Mouse (Mus musculus): ENCODE measurements around the gene Tbr1.

Tbr1 gene

DNA sequence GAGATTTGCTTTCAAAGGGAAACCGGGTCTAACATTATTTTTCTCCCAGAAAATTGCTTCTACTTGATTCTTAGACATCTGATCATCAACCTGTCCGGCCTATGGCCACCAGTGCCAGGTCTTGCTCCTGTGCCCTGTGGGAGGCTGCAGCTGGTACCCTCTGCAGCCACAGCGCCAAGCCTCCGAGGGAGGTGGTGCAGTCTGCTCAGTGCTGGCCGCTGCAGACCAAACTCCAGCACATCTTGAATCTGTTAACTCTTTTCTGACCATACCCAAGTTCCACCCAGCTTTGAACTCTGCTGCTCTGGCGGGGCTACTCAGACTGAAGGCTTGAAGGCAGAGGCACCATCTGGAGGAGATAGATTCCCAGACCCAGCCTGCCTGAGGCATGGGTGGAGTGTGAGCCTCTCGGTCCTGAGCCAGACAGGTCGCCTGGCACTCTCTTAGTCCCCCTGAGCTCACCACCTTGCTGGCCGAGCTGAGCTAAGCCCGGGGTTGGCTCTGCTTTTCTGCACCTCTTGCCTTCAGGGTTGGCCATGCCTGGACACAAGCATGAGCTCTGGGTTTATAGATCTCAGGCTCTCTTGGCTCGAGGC lies at the start of gene Tbr1:
Tbr1 (plus strand) TSS at position 275 of the 596 bp plus-strand sequence.
- no peak for DNase-seq (ENCODE audit: low read depth)

DNA sequence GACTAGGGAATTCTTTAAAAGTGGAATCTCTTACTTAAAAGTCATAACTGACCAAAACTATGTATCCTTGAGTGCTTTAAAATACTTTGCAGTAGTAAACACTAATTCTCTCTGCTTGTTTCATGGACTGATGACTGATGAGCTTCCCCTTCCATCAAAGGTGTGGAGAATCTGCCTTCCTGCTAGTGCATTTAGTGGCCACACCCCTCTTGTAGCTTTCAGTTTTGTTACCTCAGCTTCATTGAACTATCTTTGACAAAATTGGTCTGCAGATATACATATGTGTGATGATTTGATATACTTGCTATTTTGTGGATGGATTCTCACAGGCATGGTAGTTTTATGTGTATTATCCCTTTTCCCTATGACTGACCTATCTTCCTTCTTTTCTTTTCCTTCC lies 47.7 kb upstream of the Tbr1 start:
- no peak for DNase-seq (ENCODE audit: low read depth)

DNA sequence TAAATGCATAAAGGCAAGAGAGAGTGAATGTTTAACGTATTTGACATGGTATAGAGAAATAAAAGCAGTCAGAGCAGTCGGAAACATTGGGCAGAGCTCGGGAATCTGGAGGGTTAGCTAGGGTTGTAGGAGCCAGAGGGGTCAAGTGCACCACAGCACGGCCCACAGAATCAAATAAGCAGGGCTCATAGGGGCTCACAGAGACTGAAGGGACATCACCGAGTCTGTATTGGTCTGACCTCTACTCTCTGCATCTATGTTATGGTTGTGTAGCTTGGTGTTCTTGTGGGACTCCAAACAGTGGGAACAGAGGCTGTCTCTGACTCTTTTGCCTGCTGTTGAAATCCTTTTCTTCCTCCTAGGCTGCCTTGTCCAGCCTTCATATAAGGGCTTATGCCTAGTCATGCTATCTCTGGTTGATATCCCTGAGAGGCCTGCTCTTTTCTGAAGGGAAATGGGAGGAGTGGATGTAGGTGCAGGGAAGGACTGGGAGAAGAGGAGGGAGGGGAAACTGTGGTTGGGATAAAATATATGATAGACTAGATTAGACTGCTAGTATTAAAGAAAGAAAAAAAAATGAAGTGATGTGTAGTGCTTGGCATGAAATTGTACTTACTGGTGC lies 43.4 kb upstream of the Tbr1 start:
- no peak for DNase-seq (ENCODE audit: low read depth)

DNA sequence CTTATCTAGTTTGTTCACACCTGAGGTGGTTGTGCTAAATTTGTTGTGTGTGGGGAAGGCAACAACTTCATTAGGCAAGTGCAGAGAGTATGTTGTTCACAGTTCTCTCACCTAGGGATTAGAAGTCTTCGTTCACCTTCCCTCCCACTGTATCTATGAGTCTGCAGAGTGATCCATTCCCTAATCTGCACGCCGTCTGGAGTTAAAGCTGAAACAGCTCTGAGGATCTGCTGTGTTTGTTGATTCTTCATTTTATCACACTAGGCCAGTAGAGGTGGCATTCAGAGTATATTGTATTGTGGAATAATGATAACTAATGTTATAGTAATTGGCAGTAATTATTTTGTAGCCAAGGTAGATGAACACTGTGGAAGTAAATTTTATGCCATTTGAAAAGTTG lies 42.7 kb upstream of the Tbr1 start:
- DNase-seq (ENCODE audit: low read depth) = peak; percentile 5

DNA sequence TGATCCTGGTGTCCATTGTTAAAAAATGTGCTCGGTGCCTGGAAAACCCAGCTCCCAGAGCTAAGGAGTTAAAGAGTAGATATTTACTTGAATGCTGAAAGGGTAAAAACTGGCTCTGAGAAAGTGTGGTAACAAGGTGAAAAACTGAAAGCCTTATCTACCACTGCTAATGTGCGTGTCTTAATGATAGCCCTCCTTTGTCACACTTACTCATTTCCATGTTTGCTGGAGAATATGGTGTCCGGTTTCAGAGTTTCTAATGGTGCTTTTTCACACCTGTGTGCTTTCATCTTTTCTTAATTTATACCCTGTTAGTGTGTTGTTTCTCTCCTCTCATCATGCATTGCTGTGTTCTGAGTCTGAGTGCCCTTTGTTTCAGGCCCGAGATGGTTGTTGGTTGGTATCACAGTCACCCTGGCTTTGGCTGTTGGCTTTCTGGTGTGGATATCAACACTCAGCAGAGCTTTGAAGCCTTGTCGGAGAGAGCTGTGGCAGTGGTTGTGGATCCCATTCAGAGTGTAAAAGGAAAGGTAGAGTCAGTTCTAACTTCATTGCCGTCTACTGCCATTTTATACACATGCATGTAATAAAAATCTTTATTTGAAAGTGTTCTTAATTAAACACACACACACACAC lies 38.1 kb upstream of the Tbr1 start:
- DNase-seq (ENCODE audit: low read depth) = no peak

DNA sequence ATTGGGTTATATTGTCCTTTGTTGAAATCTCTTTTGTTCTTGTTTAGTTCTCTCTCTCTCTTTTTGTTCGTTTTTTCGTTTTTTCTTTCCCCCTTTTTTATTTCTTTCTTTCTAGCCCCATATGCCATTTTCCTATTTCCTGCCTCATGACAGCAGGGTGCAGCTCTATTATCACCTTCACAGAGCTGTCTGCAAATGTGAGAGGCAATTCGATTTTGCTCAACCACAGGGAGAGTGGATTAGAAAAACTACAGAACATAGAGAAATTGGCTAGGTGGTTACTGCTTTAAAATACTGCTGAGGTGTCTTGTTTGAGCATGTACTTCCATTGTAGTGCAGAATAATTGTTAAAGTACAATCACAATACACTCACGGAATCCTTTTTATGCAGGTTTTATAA lies 37.2 kb upstream of the Tbr1 start:
- DNase-seq (ENCODE audit: low read depth) = no peak

DNA sequence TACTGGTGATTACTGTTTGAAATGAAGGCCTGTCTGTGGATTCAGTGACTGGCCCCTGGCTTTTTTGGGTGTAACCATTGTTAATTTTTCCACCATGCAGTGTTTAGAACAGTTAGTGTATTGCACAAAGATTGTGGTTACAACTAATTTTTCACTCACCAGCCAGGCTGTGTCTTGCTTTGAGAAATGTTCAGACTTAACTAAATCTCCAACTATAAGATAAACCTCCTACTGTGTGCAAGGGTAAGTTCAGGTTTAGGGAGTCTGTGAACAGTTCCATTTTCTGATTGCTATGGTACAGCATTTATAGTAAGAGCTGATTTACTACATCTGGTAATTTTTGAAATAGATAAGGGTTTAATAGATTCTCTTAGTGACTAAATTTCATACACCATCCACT lies 21.9 kb upstream of the Tbr1 start:
- DNase-seq (ENCODE audit: low read depth) = no peak

DNA sequence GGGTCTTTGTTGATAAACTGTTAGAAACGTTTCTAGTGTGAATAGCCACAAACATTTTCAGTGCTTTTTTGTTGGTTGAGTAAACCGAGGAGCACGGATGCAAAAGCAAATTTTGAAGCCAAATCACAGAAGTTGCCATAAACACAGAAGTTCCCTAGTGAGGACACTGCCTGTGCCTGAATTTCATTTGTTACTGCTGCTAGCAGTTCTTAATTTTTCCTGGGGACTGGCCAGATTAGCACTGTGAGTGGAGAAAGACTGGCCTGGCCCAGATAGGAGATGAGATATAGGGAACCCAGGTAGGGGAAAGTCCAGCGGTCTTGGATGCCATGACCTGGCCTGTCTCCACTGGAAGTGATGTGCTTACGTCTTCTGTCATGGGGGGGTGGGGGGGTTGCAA lies 7.8 kb upstream of the Tbr1 start:
- DNase-seq (ENCODE audit: low read depth) = no peak

DNA sequence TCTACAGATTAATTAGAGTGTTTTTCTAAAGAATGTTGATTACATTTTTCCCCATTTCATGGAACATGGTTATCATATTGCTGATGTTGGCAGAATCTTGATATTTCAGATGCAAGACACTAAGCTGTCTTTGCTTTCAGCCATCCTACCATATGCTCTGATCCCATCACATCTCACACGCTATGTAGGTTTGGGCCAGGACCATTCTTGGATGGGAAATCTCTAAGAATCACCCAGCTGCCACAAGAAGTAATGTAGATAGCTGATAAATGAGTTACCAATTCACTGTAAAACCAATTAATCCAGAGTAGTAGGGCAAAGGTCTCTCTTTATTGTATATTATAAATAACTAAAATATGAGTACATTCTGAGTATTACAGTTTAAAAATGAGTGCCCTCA lies 4.7 kb upstream of the Tbr1 start:
- DNase-seq (ENCODE audit: low read depth) = no peak

DNA sequence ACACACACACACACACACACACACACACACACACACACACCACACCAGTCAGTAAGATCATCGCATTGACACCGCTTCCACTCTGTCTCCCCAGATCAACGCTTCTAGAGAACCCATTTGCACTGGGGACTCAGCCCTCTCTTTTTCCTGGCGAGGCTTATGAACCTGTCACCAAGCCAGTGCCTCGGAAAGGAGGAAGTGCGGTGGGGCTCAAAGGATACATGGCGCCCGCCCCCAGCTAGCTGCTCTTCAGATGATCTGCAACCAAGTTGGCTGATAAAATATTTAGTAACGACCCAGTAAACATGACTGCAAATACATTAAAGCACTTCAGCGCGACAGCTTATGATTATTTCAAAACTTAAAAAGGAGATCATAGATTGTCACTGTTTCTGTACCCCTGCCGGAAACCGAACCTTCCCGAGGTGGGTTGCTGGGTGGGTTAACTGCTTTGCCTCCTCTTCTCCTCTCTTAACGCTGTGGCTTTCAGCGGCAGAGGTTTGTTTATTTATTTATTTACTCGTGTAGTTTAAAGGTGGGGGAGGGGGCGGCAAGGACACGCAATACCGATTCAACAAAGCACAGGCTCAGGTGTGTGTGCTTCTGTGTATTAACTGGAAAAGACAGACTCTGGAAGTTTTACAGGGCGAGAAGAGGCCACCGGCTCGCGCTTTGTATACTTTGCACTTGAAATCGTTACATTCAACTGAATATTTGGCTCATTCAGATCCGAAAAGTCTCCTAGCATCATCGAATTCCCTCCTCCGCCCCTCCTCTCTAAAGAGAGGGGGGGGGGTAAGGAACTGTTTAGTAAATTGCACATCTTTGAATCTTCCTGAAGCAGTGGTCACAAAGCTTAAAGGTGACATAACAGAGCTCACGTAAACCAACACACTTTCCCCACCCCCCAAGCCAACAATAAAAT lies 975 bp downstream of the Tbr1 start:
- no peak for DNase-seq (ENCODE audit: low read depth)

DNA sequence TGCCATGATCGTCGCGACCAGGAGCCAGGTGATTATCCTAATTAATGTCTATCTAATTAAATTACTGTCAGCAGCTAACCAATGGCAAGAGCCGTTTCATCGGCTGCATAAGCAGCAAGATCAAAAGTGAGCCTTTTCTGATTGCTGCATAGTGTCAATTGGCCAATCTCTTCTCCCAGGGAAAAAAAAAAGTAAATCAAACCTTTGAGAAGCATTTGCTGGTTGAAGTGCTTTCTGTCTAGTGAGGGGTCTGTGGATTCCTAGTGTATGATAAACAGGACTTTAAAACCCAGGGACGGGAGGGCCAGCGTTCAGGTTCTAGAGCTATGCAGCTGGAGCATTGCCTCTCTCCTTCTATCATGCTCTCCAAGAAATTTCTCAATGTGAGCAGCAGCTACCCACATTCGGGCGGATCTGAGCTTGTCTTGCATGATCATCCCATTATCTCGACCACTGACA lies 1.7 kb downstream of the Tbr1 start:
- no peak for DNase-seq (ENCODE audit: low read depth)

DNA sequence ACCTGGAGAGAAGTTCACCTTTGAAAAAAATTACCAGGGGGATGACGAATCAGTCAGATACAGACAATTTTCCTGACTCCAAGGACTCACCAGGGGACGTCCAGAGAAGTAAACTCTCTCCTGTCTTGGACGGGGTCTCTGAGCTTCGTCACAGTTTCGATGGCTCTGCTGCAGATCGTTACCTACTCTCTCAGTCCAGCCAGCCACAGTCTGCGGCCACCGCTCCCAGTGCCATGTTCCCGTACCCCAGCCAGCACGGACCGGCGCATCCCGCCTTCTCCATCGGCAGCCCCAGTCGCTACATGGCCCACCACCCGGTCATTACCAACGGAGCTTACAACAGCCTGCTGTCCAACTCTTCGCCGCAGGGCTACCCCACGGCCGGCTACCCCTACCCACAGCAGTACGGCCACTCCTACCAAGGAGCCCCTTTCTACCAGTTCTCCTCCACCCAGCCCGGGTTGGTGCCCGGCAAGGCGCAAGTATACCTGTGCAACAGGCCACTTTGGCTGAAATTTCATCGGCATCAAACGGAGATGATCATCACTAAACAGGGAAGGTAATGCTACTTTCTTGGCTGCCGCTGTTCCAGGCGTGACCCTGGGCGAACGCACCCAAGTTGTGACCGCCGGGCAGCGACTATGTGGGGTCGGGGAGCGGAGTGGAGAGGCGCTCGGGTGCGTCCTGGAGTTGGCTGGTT lies 2.3 kb downstream of the Tbr1 start:
- no peak for DNase-seq (ENCODE audit: low read depth)

DNA sequence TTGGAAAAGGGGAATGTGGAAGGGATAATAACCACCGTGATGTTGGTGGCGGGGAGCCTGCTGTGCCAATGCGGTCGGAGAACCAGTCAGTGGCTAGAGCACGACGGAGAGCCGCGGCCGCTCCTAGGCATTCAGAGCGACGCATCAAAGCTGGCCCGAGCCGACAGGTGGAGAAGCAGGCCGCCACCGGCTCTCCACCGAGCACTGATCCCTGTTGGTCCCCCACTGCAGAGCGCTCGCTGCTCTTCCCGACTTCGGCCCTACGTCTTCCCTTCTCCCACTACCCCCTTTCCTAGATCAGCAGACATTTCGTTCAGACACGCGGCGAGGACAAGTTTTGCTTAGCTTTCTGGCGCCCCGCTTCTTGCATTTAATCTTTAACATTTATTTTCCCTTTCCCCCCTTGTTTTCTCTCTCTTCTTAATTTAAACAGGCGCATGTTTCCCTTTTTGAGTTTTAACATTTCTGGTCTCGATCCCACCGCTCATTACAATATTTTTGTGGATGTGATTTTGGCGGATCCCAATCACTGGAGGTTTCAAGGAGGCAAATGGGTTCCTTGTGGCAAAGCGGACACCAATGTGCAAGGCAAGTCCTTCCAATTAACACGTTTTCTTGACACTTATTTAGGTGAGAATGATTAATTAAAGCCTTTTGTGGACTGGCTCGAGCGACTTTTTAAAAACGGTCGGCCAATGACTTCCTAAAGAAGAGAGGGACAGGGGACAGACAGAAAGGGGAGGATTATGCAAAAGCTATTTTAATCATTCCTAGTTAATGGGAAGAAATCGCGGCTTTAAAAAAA lies 3.0 kb downstream of the Tbr1 start:
- no peak for DNase-seq (ENCODE audit: low read depth)

DNA sequence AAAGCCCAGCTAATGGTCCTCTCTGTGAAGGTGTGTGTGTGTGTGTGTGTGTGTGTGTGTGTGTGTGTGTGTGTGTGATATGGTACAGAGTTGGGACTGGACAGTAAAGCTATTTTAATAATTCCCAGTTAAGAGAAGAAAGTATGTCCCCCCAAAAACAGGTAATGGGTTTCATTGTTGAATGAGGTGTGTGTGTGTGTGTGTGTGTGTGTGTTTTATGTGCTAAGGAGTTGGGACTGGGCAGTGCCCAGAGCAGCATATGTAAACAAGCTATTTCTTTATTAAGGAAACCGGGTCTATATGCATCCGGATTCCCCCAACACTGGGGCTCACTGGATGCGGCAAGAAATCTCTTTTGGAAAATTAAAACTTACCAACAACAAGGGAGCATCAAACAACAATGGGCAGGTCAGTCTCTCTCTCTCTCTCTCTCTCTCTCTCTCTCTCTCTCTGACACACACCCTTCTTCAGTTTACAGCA lies 3.7 kb downstream of the Tbr1 start:
- DNase-seq (ENCODE audit: low read depth) = no peak

DNA sequence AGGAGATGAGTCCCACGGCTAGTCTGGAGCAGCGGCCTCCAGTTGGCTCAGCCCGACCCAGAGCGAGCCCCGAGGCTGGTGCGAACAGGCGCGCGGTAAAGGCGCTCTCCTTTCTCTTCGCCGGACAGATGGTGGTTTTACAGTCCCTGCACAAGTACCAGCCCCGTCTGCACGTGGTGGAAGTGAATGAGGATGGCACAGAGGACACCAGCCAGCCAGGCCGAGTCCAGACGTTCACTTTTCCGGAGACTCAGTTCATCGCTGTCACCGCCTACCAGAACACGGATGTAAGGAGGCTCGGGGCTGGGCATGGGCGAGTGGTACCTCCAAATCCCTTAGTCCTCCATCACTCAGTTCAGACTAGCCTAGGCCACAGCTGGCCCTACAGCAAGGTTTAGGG lies 4.4 kb downstream of the Tbr1 start:
- DNase-seq (ENCODE audit: low read depth) = no peak

DNA sequence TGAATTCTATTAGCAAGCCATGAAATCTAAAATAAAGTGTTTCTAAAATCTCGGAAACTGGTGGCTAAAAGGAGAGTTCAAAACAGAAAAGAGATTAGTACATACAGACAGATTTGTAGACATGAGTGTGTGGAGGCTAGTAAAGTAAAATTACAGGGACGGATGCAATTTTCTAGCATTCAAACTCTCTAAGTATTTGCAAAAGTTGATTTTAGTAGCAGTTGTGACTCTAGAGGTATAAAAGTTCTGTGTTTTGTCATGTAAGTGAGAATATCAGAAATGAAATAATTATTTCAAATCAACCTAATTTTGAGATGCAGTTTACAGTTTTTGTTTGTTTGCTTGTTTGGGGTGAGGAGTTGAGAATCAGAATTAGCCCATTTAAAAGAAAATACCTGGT lies 5.1 kb downstream of the Tbr1 start:
- no peak for DNase-seq (ENCODE audit: low read depth)

DNA sequence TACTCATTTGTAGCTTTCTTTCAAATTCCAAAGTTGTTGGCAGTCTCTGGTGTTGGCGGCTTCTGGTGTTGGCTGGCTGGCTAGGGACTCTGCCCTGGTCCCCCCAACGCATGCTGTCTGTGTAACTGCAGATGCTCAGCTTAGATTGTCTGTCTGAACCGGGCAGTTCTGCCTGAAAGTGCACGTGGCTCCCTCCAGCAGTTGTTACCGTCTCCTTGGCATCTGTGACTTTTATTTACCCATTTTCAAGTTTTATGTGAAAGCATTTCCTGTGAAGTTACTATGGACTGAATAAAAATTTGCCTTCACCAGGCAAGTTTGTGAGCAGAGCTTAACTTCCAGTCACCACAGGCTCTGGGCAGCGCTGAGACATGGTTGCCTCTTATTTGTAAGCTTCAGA lies 6.0 kb downstream of the Tbr1 start:
- no peak for DNase-seq (ENCODE audit: low read depth)

DNA sequence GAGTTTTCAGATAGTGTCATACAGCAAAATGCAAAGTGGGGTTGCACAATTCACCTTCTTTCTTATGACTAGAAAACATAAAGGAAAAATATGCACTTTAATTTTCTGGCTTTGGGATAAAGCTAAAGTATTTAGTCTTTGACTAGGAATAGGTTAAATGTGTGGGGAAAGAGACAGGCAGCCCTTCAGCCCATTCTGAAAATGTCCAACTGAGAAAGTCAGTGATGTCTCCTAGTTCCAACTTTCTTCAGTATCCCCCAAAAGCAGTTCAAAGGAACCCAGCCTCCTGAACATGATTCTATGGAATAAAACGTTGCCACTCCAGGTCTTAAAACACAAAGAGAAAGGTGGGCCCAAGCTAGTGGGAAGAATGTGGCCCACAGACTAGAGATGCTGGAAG lies 6.7 kb downstream of the Tbr1 start:
- DNase-seq (ENCODE audit: low read depth) = no peak

DNA sequence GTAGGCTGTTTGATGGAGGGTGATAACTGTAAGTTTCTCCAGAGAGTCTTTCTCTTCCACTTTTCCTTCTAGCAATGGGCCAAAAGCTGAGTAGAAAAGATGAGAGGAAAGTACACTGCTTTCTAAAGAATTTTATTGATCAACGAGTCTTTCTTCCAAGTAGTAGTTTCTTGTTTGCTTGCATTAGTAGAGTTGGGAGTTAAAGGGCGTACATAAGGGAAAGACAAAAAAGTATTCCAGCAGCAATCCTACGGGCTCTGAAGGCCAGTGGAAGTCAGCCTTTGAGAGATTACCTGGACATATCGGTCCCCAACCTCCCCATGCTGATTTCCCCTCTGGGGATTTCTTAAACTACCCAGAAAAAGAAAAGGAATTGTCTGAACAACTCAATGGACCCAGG lies 8.0 kb downstream of the Tbr1 start:
- no peak for DNase-seq (ENCODE audit: low read depth)

DNA sequence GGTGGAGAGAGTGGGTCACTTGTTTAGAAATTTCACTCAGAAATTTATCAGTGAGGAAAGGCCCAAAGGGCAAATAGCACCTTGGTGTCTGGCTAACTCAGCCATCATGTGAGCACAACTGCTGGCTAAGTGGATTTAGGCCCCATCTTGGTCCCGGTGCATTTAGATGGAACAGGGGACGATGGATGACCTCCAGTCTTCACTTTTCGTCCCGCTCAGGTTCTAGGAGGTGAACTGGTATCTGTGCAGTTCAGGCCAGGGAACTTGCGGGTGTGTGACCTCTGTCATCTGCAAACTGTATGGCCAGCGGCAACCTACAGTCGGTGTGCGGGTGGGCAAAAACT lies 8.4 kb downstream of the Tbr1 start:
- no peak for DNase-seq (ENCODE audit: low read depth)
